Mouse (Mus musculus) retina, adult 2 months (tissue): ENCODE measurements around the gene Clpsl2.
"Not testable (repeated sequence)": the region's sequence is repeated elsewhere in the genome, so short reads cannot be mapped to it uniquely, and the experiment has no call there.

Source experiments
- DNase-seq: peaks from one replicate; pipeline ENCODE4 v3.0.0-alpha.2; 2012; ENCODE audit warnings: low read depth, low spot score

Gene Clpsl2

DNA sequence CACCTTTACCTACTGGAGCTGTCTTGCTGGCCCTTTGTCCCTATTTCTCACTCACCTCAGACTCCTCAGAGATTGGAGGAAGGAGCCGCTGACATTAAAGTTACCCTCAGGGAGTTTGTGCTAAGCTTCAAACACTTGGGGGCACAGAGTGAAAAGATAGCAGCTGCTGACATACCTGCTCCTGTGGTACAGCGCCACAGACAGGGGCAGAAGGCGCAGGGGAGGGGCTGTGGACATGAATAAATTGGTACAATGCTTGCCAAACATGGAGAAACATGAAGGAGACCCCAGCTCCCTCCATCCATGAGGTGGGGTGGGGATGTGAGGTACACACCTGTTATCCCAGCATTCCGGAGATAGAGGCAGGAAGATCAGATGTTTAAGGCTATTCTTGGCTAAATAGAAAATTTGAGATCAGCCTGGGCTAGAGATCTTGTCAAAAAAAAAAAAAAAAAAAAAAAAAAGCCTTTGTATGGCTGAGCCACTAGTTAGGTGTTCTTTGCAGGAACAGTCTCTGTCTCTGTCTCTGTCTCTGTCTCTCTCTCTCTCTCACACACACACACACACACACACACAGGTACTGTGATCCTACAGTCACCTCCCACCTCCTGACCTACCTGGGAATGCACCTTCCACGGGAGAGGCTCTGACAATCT, 28.0 kb upstream of the Clpsl2 start:
- DNase-seq: no peak

DNA sequence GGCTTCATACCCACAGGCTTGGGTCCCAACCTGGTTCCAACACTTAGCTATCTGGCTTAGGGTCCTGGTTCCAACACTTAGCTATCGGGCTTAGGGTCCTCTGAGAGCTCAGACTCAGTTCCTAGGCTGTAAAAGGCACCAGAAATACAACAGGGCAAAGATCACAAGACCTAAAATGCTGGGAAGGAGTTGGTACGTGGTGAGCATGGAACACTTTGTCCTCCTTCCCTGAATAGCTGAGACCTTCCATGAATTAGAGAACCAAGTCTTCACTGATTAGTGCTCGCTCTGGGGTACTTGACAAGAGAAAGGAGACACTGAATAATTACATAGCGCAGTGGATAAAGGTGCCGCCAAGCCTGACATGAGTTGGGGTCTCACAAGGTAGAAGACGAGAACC, 27.3 kb upstream of the Clpsl2 start:
- no peak for DNase-seq

DNA sequence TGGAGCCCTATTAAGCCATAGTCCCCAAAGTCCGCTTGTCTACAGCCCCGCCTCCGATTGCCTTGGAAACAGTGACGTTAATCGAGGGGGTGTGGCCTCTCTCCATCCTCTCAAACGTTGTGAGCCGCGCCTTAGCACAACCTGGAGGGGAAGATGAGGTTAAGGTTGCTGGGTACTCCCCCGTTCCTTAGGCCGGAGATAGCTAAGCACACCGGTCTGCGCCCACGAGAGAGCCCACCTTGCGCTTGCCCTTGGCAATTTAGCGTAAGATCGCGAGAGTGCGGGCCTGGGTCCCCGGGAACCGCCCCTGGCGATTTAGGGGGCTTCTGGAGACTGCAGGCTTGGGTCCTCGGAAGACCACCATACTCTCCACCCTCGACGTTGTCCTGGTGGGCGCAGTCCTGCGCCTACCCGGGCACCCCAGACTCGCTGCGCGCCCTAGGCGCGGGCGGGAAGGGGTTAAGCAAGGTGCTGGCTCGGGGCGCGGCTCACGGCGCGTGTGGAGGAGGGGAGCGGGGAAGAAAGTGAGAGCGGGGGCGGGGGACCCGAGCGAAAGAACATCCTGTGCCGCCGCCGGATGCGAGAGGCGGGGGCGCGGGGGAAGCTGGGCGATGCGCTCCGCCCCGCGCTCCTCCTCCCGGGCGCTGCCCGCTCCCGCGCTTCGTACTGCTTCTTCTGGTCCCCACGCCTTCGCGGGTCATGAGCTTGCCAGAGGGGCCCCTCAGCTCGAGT, 26.4 kb upstream of the Clpsl2 start:
- DNase-seq: peak; percentile 83

DNA sequence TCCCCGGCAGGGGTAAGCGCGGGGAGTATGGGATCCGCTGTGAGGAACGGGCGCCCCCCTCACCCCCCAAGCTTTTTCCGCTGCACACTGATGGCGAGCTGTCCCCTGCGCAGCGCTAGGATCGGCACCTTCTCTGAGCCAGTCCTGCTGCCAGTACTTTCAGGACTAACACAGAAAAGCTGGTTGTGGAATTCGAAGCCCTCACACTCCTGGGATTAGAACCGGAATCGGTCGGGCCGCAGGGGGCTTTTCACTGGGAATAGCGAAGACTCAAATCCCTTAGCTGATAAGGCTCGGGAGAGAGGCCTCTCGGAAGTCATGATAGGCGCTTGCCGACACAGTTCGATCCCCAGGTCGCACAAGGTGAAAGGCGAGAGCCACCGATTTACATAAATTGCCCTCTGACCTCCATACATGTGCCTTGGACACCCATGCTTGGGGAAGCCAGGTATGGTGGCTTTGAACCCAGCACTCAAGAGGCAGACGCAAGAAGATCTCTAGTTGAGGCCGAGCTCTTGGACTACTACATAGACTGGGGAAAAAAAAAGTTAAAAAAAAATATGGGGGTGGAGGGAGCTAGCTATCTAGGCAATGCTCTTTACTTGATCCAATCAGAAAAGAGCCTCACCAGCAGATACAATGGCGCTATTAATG, 25.7 kb upstream of the Clpsl2 start:
- DNase-seq: no peak

DNA sequence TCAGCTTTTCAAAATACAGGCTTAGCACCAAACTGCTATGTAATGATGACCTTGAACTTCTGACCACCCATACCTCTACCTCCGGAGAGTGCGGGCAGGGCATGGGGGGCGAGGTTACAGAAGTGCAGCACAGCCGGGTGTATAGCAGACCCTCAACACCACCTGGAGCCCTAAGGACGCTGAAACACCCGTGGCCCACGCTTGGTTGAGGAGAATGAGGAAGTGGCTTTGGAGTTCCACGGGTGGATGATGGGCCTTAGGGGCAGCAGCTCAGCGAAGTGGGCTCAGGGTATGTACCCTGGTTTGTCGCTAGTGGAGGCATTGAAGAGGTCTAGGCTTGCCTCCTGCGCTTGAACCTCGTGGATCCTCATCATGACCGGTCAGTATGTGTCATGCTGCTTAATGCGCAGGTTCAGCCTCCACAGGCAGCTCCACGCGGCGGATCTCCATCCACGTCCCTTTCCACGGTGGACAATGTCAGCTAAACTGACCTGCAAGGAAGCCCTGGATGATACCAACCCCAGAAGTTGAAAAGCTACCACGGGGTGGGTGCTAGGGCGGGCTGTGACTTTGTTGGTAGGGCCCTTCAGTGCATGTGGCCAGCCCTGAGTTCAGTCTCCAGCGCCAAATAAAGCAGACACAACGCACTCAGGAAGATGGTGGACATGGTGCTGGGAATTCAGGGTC, 25.1 kb upstream of the Clpsl2 start:
- DNase-seq: no peak

DNA sequence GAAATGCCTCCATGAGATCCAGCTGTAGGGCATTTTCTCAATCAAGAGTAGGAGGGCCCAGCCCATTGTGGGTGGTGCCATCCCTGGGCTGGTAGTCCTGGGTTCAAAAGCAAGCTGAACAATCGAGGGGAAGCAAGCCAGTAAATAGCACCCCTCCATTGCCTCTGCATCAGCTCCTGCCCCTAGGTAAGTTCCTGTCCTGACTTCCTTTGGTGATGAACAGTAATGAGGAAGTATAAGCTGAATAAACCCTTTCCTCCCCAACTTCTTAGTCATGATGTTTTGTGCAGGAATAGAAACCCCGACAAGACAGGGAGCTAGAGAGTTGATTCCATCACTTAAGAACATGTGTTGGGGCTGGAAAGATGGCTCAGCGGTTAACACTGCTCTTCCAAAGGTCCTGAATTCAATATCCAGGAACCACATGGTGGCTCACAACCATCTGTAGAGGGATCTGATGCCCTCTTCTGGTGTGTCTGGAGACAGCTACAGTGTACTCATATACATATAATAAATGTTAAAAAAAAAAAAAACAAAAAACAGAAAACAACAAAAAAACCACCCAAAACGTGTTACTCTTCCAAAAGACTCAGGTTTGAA, 24.3 kb upstream of the Clpsl2 start:
- DNase-seq: no peak

DNA sequence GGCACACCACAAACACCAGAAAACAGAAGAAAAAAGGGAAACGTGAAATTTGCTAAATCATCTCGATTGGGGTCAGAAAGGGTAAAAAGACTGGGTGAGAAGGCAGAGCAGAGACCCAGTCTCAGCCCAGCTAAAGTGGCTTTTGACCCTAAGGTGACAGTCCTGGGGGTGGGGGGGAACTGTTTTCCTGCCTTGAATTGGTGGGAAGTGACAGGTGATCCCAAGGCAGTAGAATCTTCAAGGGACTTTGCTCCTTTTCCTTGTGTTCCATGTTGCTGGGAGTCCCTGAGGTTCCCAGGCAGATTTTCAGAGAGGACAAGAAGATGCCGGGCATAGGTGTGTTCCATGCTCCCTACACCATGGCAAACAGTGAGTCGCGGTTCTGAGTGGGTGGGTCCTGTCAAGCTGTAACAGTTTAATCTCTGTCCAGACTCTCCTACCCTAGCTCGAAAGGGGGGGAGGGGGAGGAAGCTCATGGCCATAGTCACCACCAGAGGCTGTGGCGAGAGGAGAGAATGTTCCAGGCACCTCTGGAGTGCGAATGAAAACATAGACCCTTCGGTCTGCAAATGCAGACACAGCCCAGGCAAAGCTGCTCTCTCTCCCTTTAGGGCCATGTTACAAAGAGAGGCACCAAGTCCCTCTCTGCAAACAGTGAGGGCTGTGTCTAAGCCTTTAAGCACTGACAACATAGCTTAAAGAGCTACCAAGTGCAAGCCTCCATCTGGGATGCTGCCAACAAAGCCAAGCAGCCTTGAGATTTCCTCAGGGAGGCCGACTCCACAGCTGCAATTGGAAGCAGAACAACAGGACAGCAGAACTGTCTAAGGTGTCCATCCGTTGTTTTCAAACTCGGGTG, 21.8 kb upstream of the Clpsl2 start:
- DNase-seq: no peak

DNA sequence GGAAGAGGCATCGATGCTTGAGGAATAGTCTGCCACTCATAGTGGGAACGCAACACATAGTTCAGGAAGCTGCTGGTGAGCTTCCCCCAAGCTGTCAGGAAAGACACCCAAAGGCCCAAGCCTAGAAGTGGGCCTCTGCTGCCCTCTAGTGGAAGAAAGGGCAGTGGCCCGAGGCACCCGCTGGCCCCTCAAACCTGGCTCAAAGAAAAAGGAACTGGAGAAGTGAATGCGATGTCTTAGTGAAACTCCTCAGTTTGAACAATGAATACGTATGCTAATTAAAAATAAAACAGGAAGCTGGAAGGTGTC, 21.2 kb upstream of the Clpsl2 start:
- peak; percentile 70 for DNase-seq

DNA sequence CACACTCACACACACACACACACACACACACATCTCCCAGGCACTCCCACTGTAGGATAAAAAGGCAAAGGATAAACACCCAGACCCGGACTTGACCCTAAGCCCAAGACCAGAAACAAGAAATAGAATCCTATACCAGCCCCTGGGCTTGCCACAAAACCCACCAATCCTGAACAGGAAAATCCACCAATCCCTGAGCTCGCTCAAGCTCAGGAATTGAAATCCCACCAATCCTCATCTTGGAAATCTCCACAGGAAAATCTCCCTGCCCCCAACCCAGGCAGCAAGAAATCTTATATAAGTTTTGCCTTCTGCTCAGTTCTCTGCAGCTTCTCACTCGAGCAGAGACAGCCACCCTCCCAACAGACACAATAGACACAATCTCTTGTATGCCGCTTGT, 20.1 kb upstream of the Clpsl2 start:
- DNase-seq: no peak

DNA sequence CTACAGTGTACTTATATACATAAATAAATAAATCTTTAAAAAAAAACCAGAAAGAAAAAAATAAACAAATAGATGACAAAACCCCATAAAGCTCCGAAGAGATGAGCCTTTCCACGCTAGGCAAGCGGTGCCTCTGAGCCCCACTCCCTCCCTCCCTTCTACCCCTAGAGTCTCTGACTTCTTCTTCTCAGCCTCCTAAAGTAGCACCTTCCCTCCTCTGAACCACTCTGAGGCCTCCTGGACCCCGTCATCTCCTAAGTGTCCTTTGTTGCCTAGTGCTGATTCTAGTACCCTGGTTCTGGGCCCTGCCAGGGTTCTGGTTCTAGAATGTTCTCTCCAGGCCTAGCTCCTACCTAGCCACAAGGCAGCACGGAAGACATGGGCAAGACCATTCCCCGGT, 18.7 kb upstream of the Clpsl2 start, which contains the start of gene Armc12:
Gene Armc12 (plus strand): TSS at position 301 of the 400 bp plus-strand sequence.
- no peak for DNase-seq

DNA sequence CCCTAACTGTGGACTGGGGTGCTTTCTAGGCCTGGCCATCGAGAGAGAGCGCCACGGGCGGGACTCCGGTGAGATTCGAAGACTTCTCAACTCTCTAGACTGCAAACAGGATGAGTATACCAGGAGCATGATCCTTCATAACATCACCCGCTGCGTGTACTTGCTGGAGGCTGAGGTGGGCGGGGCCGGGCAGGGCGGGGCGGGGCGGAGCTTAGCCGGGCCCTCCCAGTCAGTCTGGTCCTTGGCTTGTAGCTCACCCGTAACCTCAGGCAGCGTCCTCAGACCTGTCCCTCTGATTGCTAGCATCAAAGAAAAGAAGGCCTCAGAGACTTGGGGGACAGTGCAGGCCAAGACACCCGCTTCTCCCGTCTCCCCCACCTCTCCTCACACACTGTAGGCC, 17.3 kb upstream of the Clpsl2 start:
- DNase-seq: no peak

DNA sequence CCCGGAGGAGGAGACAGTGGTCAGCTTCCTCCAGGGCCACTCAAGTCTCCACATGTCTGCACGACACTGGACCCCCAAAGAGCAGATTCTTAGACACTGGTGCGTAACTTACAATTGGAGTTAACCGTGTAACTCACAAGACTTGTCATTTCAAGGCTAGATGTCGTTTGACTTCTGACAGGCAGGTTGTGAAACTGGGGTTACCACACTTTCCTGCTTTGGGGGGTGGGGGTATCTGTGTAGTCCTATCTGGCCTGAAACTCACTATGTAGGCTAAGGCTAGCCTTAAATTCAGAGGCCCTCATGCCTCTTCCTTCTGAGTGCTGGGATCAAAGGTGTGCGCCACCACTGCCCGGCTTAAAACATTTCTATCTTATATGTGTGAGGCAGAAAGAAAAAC, 16.7 kb upstream of the Clpsl2 start:
- DNase-seq: no peak

DNA sequence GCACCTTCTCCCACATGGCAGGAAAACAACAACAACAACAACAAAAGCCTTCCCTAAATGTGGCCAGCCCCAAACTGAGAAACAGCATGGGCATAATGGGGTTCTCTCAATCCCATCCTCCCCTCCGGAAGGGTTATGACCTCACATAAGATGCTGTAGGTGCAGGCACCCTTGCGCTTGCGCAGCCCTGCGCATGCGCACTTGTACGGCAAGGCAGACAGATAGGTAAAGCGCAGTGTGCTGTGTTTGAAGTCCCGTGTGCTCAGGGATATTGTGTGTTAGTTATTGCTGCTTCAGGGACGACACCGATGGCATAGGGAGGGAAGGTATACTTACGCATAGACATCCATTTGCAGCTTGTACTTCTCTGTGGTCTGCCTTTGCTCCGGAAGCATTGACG, 15.9 kb upstream of the Clpsl2 start:
- no peak for DNase-seq

DNA sequence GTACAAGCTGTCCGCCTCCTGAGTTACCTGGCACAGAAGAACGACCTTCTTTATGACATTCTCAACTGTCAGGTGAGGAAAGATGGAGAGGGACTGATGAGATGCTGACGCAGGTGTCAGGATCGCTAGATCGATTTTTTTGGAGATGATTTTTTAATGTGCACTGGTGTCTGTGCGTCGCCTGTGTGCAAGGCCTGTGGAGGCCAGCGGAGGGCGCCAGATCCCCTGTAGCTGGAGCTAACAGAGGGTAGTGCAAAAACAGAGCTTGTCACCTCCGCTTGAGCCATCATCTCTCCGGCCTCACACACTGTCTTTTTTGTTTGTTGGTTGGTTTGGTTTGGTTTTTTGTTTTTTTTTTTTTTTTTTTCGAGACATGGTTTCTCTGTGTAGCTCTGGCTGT, 11.3 kb upstream of the Clpsl2 start:
- no peak for DNase-seq

DNA sequence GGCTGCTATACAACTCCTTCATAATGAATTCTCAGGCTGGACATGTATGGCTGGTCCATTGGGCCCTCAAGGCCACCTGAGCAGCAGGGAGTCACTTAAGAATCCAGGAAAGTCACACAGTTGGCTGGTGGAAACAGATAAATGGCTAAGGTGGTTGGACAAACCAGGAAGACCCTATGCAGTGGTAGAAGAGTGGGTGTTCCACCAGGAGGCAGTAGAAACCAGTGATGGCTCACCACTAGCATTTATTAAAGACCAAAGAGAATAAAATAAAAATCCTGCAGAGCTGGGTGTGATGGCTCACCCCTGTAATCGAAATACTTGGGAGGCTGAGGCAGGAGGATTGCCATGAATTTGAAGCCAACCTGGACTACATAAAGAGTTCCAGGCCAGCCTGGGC, 2.3 kb upstream of the Clpsl2 start:
- no peak for DNase-seq

DNA sequence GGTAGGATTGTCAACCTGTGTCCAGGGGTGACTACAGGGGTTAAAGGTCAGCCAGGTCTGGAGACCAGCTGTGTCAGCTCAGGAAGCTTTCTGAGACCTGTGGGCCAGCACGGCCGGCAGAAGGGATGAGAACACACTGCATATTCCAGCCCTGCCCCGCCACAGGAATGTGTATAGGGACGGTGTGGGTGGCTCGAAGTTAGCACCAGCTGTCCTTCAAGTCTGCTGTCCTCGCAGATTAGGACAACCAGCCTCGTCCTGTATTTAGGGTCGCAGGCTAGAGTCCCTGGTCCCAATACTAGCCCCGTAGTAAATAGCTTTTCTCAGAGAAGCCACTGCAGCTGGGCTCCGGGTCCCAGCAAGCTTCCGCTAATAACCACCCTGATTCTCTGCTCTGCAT, 661 bp upstream of the Clpsl2 start:
- no peak for DNase-seq

DNA sequence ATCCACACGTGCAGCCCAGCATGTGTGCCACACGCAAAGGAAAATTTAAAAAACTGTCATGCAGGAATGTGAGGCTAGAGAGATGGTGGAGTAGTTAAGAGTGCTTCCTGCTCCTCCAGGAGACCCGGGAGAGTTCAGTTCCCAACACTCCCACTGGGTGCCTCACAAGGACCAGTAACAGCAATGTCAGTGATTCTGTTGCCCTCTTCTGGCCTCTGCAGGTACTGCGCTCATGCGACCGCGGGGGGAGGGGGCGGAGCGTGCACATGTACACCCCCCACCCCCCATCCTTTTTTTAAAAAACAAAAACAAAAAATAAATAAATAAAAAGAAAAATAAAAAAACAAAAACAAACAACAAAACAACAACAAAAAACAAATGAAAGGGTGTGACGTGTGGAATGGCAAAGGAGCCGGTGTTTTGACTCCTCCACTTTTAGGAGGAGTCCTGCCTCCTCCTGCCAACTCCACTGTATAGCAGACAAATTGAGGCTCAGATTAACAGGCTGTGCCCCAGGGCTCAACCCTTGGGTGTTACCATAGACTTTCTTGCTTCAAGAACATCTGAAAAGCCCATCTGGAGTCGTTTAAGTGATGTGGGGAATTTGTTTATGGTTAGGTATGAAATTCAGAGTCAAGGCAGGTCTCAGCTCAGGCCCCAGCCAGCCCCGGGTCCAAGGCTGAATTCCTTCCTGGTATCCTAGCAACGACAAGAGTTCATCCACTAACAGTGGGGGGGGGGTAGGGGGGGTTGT, 4.0 kb downstream of the Clpsl2 start:
- peak; percentile 32 for DNase-seq

DNA sequence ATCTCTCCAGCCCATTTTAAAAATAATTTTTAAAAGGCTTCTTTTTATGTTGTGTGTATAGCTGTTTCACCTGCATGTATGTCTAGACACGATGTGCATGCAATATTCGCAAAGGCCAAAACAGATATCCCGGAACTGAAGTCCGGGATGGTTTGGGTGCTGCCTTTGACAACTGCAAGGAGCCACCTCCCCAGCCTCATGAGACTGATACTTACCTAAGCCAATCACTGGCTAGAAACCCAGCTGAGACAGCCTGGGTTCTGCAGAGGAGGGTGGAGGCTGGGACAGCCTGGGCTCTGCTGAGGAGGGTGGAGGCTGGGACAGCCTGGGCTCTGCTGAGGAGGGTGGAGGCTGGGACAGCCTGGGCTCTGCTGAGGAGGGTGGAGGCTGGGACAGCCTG, 4.8 kb downstream of the Clpsl2 start:
- not testable (repeated sequence) for DNase-seq

DNA sequence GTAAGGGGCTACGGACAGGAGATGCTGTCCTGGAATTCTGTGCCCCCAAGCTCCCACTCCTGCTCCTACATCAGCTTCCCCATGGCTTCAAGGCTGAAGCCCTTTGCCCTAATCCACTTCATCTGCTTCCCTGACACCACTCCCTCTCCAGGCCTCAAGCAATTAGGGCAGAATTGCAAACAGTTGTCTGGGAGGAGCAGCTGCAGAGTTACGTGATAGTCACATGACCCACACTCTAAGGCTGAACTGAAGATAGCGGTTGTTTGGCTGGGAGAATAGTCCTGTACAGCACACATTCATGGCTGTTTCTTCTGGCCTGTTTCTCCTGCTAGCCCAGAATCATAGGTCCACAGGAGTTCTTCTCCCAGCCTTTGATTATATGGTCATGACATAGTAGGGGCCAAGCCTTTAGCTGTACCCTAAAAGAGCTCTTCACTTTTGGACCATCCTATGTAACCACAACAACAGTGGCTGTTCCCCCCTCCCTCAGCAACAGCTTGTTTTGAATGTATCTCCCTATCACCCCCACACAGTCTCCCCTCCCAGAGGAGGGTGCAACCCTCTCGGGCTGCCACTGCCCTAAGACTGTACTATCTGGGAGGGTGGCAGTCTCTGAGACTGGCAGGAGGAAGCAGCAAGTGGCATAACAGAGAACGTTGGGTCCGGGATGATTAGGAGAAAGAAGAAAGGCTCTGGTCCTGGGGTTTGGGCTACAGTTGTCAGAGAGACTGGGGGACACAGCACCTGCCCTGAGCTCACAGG, 7.6 kb downstream of the Clpsl2 start:
- no peak for DNase-seq

DNA sequence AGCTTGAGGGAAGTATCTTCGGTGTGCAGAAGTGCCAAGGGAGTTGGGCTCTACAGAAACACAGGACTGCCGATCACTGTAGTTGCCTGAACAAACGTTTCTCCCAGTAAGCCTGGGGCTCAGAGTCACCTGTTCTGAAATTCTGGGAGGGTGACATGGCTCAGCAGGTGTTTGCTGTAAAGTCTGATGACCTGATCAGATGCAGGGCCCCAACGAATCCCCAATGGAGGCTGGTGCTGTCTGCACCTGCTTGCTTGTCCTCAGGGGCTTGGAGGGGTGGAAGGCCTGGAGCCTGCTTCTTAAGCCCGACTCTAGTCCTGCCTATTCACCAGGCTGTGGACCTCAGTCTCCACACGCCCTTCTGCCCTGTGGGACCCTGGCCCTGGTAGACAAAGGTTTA, 8.6 kb downstream of the Clpsl2 start:
- no peak for DNase-seq
